Mouse (Mus musculus): ENCODE measurements around the gene Phf19. TPM values are rescaled to one million over a fixed set of nuclear protein-coding genes. Genes with fewer than 3 reads are reported as not detected.

The Phf19 gene
- total RNA-seq, 1 experiment, result 3.7 TPM

DNA sequence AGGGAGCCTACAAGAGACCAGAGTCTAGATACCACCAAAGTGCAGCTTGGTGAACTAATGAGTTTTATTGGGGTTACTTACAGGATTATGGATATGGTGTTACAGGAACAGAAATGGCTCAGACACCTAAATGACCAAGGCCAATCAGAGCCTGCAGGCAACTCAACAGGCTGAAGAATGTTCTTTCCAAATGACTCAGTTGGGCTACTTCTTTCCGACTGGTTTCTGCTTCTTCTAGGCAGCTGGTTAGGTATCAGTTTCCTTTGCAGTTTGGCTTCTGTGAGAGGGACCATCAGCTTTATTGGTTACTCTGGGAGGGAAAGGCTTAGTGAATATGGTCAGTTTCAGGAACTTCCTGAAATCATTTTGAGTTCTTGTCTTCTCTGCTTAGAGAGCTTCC, 66.1 kb downstream of the Phf19 start:
- in situ Hi-C loops (cut with MboI; ENCODE audit: low sequenced_read_pairs in 2 of 2, unreplicated experiment in 2 of 2), result loop anchor here in 1 of 2 experiments (25.0 kb wide), 1 partner anchor 265 kb away; the partner anchor contains the start of genes AI182371 and Cntrl
- H3K36me3 ChIP-seq (ENCODE audit: control insufficient read depth, insufficient read depth, low read length, poor library complexity, severe bottlenecking), result peaks cover 12% of the 10 kb centered on the region
- no peak overlapping the region for H3K4me3 ChIP-seq (ENCODE audit: insufficient read depth in 1 of 2, low read depth in 1 of 2, low read length in 2 of 2, poor library complexity in 1 of 2, severe bottlenecking in 1 of 2)
- H3K9ac ChIP-seq (ENCODE audit: insufficient read depth, low read depth, low read length, poor library complexity, severe bottlenecking), result no peak overlapping the region
- peaks cover 0 to 5% of the 10 kb centered on the region in 2 experiments; a peak in 2 of 4 replicates for H3K4me1 ChIP-seq (ENCODE audit: control insufficient read depth in 2 of 2, insufficient read depth in 2 of 2, low read length in 2 of 2, poor library complexity in 1 of 2)
- TF ChIP-seq HCFC1 (IDR thresholded peaks at IDR 0.05; ENCODE audit: borderline replicate concordance, insufficient read depth, low read length) (no peak), CHD2 (IDR thresholded peaks at IDR 0.05; ENCODE audit: low read depth, low read length) (no peak), ZC3H11A (IDR thresholded peaks at IDR 0.05; ENCODE audit: borderline replicate concordance, low read depth, low read length) (no peak), ZNF384 (IDR thresholded peaks at IDR 0.05; ENCODE audit: low read depth, low read length) (no peak), MAFK (IDR thresholded peaks at IDR 0.05; ENCODE audit: insufficient read depth, low read depth, low read length) (no peak)
- H3K27ac ChIP-seq (ENCODE audit: insufficient read depth, low read depth, low read length, poor library complexity, severe bottlenecking), result no peak overlapping the region
- no peaks in the 10 kb centered on the region for H3K9me3 ChIP-seq (ENCODE audit: control insufficient read depth, insufficient read depth, low read depth, low read length)
- no peak for DNase-seq (ENCODE audit: low read depth, low spot score)

Other genes starting within 250 kb of the Phf19 start
- 41.1 and 47.0 TPM in 2 replicates for gene Gapvd1, start 158.8 kb downstream of the Phf19 start, total RNA-seq (2012; rRNA removed)
- 1,484 and 1,772 TPM in 2 replicates for gene Hspa5, start 142.1 kb downstream of the Phf19 start, total RNA-seq (2012; rRNA removed)
- 32.7 and 34.7 TPM in 2 replicates for gene Rabepk, start 114.1 kb downstream of the Phf19 start, total RNA-seq (2012; rRNA removed)
- gene Fbxw2, start 87.7 kb downstream of the Phf19 start, total RNA-seq (2012; rRNA removed), result 50.9 and 57.2 TPM in 2 replicates
- gene Gm34653, start 81.0 kb downstream of the Phf19 start, total RNA-seq (2012; rRNA removed), result 0.53 and 0.62 TPM in 2 replicates
- gene Cutal, start 39.6 kb downstream of the Phf19 start, total RNA-seq (2012; rRNA removed), result 0.22 and 0.42 TPM in 2 replicates
- 42.4 and 50.6 TPM in 2 replicates for gene Psmd5, start 39.1 kb downstream of the Phf19 start, total RNA-seq (2012; rRNA removed)
- 1.2 and 1.3 TPM in 2 replicates for gene Traf1, start 47.7 kb upstream of the Phf19 start, total RNA-seq (2012; rRNA removed)
- gene Hc, start 147.4 kb upstream of the Phf19 start, total RNA-seq (2012; rRNA removed), result 0.11 and 0.45 TPM in 2 replicates
- 0.58 and 1.2 TPM in 2 replicates for gene AI182371, start 187.5 kb upstream of the Phf19 start, total RNA-seq (2012; rRNA removed)
- 22.3 and 26.7 TPM in 2 replicates for gene Cntrl, start 195.5 kb upstream of the Phf19 start, total RNA-seq (2012; rRNA removed)

Measured in ES-E14 (cell line).